Mouse (Mus musculus): Measurements from ENCODE around the gene Dcaf1.

DNA sequence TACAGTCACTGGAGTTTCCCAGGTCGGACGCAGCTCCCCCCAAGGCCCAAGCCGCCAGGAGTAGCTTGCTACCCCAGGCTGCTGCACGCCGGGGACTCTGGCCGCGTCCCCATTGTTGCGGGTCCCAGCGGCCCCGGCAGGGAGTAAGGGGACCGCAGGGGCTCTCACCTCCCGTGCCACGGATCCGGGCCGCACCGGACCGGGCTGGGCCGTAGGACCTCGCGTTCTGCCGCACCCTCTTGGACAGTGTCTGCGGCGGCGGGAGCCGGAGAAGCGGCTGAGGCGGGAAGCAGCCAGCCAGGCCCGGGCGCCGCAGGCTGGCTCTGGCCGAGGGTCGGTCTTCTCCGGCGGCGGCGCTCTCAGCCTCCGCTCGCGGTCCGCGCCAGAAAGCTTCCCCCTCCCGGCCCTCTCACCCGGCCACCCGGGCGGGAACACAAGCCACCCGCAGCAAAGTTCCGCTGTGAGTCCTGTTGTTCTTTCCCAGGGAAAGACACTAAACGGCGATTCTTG lies 32.8 kb upstream of the Dcaf1 start, which contains the start of gene Rad54l2:
- no peak for TF ChIP-seq GABPA (IDR thresholded peaks at IDR 0.05; ENCODE audit: low read depth, low read length)
- no peak for TF ChIP-seq RCOR1 (IDR thresholded peaks at IDR 0.05; ENCODE audit: low read depth, low read length)
- TF ChIP-seq CTCF (IDR thresholded peaks at IDR 0.05 in 2 of 3, conservative IDR thresholded peaks at IDR 0.05 in 1 of 3; ENCODE audit: control insufficient read depth in 1 of 3, insufficient read depth in 1 of 3, low read depth in 2 of 3, low read length in 3 of 3, poor library complexity in 1 of 3, severe bottlenecking in 1 of 3), result peak in 2 of 3 experiments; percentile 0 to 29; a peak in 3 of 6 replicates

All from MEL (cell line).